Mouse (Mus musculus): ENCODE data around the gene Tm6sf1.
"Not testable (repeated sequence)": the region's sequence is repeated elsewhere in the genome, so short reads cannot be mapped to it uniquely, and the experiment has no call there.

Tm6sf1 gene

DNA sequence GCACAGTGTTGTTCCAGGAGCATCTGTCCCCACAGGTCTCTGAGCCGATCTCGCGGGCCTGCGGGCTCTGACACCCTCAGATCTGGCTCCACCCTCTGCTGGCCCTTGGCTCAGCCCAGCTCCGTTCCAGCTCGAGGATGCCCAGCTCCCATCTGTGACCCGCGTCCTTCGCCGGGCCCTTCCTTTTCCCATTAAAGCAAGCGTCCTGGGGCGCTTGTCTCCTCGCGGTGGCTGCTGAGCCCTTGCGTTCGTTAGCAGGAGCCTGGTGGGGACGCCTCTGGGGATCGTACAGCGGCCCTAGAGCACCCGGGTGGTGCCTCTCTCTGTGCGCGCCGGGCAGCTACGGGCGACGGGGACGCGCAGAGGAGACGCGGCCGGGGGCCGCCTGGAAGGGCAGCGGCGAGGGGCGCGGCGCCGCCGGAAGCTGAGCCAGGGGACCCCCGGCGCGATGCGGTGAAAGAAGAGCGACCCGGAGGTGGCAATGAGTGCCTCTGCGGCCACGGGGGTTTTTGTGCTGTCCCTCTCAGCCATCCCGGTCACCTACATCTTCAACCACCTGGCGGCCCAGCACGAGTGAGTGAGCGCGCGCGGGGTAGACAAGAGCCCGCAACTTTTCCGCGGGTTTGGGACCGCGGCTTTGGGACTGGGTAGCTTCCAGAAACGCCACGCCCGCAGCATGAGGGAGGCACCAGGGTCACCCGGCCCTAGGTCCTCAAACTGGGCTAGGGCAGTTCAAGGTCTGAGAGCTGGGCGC lies at the start of gene Tm6sf1:
Gene Tm6sf1 (plus strand): TSS at position 34 of the 754 bp plus-strand sequence.
- DNase-seq (ENCODE audit: low read depth, low spot score), result peak; percentile 49

DNA sequence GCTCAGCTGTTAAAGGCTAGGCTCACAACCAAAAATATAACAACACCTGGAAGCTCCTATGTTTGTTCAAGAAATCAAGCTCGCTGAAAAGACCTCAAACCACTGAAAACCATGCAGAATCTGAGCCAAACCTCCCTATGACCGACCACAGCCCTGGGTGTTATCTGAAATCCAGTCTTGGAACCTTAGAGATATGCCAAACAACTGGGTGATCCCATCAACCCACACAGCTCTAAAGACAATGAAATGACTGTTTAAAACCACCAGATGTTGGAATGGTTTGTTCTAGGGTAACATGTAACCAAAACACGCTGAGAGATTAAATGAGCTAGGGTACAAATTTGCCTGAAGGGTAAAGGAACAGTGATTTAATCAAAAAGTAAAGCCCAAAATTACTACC lies 33.9 kb upstream of the Tm6sf1 start:
- no peak for DNase-seq (ENCODE audit: low read depth, low spot score)

DNA sequence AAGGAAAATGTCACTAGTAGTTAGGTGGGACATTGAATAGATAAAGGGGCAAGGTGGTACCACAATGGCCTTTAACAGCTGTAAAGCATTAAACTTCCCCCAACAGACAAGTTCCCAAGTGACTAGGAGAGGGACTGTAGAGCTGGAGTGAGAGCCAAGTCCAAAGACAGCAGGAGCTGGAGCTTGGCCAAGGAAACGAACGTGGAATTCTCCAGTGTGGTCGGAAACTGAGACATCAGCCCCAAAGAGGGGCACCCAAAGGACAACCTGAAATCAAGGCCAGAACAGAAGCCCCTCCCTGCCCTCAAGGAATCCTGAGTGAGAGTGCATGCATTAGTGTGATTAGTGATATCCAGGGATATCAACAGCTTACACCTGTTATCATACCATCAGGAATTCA lies 33.4 kb upstream of the Tm6sf1 start:
- DNase-seq (ENCODE audit: low read depth, low spot score), result no peak

DNA sequence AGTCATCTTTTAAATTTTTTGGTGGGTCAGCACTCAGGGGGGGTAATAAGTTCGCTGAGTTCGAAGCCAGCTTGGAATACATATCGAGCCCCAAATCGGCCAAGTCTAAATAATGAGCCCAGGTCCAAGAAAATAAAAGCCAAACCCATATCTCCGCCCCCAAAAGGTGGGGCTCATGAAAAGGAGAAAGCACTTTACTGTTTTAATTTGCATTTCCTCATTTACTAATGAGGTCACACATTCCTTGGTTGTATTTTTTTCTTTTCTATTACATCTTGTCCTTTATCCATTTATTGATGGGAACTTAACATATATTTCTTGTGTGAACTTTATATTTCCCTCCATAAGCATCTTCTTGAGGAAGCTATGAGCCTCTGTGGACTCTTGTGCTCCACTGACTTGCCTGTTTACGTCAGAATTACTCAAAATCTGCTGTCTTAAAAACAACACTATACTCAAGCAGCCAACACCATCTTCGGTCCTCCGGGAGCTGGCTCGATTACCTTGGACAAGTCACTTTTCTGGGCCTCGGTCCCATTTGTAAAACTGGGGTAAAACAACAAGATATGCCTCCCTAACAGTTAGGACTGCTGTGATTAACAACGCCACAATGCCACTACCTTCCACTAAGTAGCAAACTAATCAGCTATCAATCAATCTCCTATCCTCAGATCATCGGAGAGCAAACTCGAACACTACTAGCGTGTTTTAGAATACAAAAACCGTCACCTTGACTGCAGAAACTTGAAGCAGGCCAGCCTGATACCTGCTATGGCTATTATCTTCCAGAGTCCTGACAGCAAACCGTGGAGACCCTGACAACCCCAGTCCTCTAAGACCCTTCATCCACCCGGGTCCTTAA lies 30.8 kb upstream of the Tm6sf1 start:
- DNase-seq (ENCODE audit: low read depth, low spot score), result no peak

DNA sequence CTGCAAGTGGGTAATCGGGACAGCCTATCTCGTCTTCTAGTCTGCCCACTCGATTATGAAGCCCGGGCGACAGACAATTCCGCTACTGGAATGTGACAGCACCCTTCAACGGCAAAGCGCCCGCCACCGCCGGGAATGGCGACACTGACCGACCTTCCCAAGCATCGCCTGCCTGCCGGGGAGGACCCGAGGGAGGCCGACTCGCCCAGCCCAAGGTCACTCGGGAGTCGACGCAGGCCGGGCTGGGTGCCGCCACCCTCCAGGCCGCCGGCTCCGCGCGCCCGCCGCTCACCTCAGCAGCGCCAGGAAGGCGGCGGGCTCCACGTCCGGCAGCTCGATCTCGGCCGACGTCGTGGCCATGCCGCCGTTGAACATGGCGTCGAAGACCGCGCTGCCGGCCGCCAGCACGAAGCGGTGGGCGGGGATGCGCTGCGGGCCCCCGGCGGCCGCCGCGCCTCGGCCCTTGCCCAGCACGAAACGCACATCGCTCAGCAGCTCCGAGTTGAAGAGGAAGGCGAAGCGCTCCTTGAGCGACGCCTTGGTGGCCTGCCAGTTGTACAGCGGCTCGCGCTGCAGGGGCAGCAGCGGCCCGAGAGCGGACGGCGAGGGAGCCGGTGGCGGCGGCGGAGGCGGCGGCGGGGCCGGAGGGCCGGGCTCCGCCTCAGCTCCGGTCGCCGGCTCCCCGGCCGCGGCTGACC lies 30.0 kb upstream of the Tm6sf1 start:
- DNase-seq (ENCODE audit: low read depth, low spot score), result no peak

DNA sequence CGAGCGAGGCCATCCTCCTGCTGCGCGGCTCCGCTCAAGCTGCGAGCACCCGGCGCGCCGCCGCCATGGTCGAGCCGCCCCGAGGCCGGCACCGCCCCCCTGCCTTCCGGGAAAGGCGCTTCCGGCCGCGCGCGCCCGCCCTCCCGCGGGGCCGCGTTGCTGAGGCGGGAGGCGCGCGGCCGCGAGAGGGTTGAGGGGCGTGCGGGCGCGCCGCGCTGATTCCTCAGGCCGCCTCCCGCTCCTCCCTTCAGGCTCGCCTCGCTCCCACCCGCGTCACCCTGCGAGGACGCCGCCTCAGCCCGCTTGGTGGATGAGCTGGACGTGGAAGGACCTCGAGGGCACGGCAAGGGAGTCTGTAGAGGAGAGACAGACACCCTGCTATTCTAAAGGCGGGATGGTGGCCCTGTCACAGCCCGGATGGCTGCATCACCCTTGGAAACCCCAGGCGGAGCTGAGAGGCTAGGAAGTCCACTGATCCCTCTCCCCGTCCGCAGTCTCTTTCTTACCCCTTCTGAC lies 29.4 kb upstream of the Tm6sf1 start, which contains the start of gene Btbd1:
Gene Btbd1 (minus strand): TSS at position 53 of the 516 bp plus-strand sequence.
- peak; percentile 76 for DNase-seq (ENCODE audit: low read depth, low spot score)

DNA sequence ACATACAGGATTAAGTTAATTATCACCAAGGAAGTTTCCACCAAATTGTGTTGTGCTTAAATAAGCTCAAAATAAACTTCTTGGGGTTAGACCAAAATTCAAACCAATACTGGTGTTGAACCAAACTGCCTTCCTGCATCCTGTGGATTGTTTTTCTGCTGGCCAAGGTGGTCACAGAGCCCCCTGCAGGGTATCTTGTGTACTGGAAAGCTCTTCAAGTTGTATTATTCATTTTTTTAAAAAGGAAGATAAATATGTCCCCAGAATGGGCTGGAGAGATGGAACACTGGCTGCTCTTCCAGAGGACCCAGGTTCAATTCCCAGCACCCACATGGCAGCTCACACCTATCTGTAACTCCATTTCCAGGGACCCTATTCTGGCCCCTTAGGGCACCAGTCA lies 24.0 kb upstream of the Tm6sf1 start:
- no peak for DNase-seq (ENCODE audit: low read depth, low spot score)

DNA sequence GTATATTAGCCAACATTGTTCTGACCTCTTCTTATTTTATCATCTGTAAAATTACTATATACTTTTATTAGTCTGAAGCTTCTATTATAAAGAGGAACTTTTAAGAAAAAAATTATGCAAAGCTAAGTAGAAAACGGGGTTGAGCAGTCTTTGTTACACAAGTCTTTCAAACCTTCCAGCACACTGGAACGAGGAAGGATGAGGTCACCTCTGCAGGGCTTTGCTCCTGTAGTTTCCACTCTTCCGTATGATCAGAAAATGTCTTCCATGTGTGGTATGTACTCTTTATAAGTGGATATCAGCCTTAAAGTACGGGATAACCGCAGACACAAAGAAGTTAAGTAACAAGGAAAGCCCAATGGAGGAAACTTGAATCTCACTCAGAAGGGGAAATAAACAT lies 23.4 kb upstream of the Tm6sf1 start:
- DNase-seq (ENCODE audit: low read depth, low spot score), result no peak

DNA sequence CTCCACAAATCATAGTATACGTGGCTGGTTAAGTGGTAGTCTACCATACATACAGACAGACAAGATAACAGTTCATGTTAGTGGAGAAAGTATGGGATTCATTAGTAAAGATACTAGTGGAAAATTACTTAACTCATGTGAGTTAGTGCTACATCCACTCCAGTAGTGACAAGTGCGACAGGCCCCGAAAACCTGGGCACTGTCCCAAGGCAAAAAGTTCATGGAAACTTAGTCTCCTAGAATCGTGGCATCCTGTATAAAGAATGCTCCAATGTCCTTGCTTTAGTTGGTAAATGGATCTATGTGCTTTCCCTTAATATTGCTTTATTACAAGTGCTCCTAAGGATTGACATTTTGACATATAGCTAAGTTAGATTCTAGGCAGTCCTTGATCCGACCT lies 21.0 kb upstream of the Tm6sf1 start:
- DNase-seq (ENCODE audit: low read depth, low spot score), result not testable (repeated sequence)

DNA sequence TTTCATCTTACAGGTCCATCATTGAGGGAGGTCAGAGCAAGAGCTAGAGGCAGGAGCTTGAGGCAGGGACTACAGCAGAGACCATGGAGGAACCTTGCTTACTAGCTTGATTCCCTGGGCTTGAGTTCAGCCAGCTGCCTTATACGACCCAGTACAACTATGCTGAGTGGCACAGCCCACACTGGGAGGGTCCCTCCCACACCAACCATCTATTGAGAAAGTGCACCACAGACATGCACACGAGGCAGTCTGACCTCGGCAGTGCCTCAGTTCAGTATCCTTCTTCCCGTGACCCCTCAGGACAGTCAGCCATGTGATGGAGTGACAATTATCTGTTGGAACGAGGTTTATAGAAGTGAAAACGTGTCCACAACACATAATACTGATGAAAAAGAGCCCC lies 19.1 kb upstream of the Tm6sf1 start:
- DNase-seq (ENCODE audit: low read depth, low spot score), result no peak

DNA sequence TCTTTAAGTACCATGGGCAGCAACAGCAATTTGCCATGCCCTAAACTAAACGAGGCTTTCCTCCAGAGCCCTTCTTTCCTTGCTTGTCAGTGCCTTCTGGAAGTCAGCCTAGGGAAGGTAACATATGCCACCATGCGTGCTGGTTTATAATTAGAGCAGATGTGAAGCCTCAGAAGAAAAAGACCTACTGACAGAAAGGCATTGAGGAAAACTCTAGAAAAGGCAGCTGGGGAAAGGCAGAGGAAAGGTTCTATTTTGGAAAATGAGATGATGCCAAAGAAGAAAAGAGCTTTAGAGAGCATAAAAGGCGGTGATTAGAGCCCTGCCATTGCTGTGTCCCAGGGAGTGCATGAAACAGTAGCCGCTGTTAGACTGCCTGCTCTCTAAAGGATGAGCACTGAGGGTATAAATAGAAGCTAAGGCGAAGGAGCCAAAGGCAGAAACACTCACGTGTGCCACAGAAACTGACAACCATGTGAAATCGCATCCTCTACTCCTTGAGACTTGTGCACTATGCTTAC lies 18.1 kb upstream of the Tm6sf1 start:
- DNase-seq (ENCODE audit: low read depth, low spot score), result no peak

DNA sequence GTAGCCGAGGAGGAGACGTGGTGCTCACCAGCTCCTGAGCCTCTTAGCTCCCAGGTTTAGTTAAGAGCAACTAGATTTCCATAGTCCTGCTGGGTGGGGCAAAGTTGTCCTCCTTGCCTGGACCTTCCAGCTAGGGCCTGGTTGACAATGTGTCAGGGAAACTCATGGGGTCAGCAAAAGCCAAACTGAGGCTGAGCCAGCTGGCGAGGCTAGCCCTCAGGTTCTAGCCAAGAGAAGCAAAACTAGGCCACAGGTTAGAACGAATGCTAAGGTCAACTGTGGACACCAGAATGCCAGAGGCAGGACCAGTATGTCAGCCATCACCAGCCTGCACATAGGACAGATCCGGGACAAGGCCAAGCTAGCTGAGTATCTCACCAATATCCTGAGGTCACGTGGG lies 17.4 kb upstream of the Tm6sf1 start:
- DNase-seq (ENCODE audit: low read depth, low spot score), result no peak

DNA sequence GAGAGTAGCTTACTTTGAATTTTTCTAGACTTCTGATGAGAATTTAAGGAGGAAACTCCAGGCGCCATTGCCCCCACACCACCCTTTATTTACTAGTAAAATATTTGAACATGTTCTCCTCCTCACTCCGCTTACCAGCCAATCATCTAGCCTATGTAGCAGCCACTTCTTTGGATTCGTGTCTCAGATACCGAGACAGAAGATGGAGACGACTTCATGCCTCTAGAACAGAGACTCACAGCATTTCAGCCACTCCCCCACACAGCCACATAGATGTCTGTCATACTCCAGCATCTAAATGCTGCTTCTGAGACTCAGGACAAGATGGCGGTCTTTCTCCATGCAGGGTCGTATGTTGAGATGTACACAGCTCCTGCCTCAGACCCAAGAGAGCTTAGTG lies 16.7 kb upstream of the Tm6sf1 start:
- DNase-seq (ENCODE audit: low read depth, low spot score), result no peak

DNA sequence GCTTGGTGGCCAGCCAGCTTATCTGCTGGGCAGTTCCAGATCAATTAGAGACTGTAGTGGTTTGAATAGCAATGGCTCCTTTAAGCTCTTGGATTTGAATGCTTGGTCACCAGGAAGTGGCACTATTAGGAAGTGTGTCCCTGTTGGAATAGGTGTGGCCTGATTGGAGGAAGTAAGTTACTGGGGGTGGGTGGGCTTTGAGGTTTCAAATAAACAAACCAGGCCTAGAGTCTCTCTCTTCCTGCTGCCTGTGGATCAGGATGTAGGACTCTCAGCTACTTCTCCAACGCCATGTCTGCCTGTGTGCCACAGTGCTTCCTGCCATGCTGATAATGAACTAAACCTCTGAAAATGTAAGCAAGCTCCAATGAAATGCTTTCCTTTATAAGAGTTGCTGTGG lies 15.8 kb upstream of the Tm6sf1 start:
- no peak for DNase-seq (ENCODE audit: low read depth, low spot score)

DNA sequence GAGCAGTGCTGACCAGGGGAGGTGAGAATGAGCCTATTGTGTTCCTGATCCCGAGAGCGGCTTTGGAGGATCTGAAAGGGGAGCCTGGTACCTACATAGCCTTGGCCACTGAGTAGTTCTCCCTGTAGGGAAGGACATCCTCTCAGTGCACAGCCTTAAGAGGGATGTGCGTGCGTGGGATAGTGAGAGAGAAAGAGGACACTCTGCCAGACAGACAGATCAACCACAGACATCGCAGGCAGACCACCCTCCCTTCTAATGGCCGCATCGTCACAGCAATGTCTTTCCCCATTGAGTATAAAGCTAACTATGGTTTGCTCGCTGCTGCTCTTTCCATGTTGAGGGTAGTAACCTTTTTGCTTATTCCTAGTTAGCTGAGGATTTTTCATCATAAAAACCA lies 14.9 kb upstream of the Tm6sf1 start:
- DNase-seq (ENCODE audit: low read depth, low spot score), result no peak

DNA sequence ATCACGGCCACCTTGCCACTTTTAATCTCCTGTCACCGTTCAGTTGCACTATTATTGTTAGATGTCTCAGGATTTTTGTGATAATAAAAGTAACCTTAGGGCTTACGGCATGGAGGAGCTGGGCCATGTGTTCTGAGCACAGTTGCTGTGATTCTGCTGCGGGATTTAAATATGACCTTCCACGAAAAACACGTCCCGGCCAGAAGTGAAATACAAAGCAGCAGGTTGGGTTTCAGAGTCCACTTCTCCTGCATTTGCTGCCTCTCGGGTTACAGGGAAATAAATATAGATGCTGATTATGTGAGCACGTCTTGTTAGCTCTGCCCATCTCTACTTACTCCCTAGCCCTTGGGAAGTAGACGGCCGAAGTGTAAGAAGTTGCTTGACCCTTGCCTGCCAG lies 14.0 kb upstream of the Tm6sf1 start:
- no peak for DNase-seq (ENCODE audit: low read depth, low spot score)

DNA sequence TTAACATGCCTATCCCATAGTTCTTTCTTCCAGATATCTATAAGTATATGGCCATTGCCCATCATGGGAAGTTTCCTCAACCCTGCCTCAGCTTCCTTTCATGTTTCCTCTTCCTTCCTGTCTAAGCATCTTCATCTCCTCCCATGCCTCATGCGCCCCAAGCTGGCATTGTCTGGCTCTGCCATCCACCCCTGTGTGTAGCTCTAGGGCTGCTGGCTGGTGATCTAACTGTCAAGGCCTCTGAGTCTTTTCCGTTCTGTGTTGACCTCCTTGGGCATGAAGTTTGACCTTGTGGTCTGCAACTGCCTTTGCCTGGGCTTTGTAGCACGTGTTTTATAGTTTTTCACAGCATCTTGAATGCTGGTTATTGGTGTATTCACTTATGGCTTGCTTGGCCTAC lies 13.5 kb upstream of the Tm6sf1 start:
- no peak for DNase-seq (ENCODE audit: low read depth, low spot score)

DNA sequence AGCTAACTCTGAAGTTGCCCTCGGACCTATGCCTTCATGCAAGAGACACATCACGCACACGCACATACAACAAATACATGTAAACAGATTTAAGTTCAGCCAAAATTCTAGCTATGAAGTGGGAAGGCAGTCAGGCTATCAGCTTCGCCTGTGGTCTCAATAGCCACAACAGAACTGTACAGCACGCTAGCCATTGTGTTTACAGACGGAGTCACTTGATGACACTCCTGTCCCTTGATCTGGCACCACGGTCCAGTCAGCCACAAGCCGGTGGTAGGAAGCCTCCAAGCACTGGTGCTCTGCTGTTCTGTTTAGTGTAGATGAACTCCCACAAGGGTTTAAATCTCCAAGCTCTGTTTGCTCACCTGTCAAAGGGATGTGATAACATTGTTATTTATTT lies 12.8 kb upstream of the Tm6sf1 start:
- no peak for DNase-seq (ENCODE audit: low read depth, low spot score)

DNA sequence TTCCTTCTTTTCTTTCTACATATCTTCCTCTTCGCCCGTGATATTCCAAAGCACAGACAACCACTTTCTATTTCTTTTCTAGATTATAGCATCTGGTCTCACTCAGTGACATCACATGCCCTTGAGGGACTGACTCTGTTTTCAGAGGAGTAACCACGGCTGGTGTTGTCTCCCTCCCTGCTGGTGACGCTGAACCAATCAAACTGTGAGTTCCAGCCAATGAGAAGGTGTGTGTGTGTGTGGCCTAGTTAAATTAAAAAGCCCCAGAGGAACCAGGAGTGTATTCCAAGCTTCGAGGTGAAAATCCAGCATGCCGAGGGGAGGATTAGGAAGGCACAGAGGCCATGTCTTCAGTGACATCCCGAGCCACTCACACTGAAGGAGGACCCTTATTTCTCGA lies 11.8 kb upstream of the Tm6sf1 start:
- DNase-seq (ENCODE audit: low read depth, low spot score), result no peak

DNA sequence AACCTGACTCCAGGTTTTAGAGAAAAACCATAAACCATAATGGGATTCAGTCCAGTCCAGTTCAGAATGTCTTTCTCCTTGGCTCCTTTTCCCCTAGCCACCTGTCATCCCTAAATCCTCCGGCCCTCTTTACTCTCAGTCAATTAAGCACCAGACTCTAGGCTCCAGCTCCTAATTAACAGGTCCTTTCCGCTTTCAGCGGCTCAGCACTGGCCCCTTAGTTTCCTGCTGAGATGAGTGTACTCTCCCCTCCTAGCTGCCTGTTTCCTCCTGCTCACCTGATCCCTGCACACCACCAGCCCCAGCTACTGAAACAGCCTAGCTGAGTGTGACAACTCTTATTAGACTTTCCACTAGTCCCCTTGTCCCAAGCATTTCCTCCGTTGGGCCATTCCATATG lies 11.0 kb upstream of the Tm6sf1 start:
- DNase-seq (ENCODE audit: low read depth, low spot score), result no peak

DNA sequence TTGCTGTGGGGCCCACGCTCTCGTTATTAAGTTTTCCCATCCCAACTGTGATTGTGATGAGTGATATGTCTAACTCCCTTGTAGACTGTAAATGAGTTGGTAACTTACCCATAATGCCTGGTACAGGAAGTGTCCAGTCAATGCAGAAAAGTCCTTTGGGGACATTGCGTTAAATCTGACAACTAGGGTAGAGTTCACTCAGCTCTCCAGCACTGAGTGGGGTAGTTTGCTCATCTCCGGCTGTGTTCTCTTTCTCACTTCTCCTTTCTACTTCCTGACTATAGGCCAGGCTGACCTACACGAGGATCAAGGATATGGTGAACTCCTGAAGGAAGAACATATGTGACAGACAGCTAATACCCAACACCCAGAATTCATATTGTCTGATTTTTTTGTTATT lies 9.6 kb upstream of the Tm6sf1 start:
- DNase-seq (ENCODE audit: low read depth, low spot score), result no peak

DNA sequence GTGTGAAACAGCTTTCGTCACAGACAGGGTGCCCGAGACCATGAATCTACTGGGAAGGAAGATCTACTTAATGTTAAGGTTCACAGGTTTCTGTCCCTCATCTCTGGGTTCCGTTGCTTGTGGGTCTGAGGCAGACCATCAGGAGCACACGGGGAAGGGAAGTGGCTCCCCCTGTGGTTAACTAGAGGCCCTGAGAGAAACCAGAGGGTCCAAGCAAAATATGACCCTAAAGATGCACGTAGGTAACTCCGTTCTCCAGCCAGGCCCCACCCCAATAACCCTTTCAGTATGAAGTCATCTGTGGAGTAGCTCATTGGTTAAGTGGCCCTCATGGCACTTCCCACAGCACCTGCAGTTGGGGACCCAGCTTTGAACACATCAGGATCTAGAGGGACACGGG lies 9.2 kb upstream of the Tm6sf1 start:
- DNase-seq (ENCODE audit: low read depth, low spot score), result no peak
